Mouse (Mus musculus): ENCODE results near the gene Sync.

DNA sequence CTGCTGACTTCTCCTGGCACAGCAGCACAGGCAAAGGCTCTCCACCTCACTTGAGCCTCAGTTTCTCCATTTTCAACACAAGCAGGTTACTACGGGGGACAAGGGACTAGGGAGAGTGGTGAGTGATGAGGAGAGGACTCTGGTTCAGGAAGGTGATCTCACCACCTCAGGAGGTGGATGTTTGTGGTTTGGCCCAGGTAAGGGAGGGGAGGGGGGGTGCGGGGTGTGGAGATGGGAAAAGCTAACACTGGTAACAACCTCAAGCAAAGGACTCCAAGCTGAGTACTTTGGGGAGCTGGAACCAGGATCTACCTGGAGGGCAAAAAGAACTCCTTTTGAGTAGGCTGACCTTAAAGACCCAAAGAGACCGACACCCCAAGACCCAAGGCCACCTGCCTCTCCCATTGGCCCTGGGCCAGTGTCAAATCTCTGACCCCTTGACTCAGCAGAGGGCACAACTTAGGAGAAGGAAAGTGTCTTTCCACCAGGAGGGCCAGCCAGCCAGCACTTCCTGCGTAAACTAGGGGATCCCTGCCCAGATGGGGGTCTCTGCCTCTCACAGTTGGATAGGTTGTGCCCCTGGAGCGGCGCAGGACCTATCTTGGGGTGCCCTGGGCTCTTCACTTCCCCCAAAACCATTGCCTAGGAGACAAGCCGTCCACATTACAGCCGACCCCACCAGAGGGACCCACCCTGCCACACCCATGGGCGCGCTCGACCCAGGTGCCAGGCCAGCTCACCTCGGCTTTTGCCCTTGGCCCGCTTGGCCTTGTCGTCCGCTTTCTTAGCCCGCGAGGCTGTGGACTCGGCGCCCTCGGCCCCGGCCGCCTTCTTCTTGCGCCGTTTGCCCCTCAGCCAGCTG is 39.8 kb upstream of the Sync start:
- TF ChIP-seq CTCF (IDR thresholded peaks at IDR 0.05): no peak
- no peak for TF ChIP-seq EP300 (IDR thresholded peaks at IDR 0.05; ENCODE audit: insufficient read depth, low read depth, low read length)
- no peak for TF ChIP-seq POLR2A (IDR thresholded peaks at IDR 0.05; ENCODE audit: insufficient read depth, low read depth, low read length)

All from heart, adult 2 months (tissue).